In the genomic region with DNA sequence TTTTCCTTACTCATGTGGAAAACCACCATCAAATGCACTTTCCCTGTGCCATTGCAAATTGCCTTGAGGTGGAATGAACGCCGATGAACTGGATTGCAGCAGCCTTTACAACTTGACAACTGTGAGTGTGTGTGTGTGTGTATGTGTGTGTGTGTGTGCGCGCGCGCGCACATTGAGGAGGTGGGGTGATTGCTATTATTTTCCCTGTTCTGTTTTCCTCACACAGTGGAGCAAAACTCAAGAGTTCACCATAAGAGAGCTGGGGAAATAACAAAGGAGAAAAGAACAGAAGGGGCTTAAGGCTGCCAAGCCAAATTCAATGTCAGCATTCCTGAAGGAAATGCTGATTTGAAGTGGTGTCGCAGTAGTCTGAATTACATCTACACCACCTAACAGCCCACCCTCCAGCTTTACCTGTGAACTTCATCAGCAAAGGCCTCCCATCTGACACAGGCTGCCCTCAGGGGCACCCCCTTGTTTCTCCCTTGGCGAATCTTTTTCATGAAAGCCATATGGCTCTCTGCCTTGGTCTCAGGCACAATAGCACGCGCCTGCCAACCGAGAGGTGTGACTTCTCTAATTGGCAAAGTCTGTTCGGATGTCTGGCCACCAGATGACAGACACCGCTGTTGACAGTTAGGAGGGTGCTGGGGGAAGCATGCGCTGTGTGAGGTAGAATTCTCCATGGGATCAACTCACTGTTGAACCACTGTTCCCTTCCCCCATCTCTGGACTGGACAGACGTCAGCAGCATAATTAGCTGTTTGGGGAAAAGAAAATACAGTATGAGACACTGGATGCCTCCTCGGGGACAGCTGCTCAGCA, we compare ENCODE assay signal across 9 mouse cellular contexts. TPM values are rescaled to one million over a fixed set of nuclear protein-coding genes. Genes with fewer than 3 reads are reported as not detected.
DNase-seq lines count a peak whose midpoint lies in the region; ATAC-seq lines count a peak whose summit lies in the region.
"Had no signal": no experiment of that assay in that cellular context is flagged by ENCODE, and none has a peak within 500 bp of the region (broad histone marks: within the 10 kb centered on the region; RNA-seq: fewer than 3 reads in every experiment).

No protein-coding gene starts in this region.

- no peaks in the 10 kb centered on the region for H3K36me3 ChIP-seq in heart, embryonic 12.5 days
- no peaks in the 10 kb centered on the region for H3K36me3 ChIP-seq in neural tube, embryonic 14.5 days (ENCODE audit: control insufficient read depth, insufficient read depth, low read length)
- no peaks in the 10 kb centered on the region for H3K36me3 ChIP-seq in kidney, embryonic 14.5 days (ENCODE audit: control insufficient read depth, insufficient read depth, low read length)

- H3K4me3 ChIP-seq in heart, embryonic 12.5 days = no peak overlapping the region
- no peak overlapping the region for H3K4me3 ChIP-seq in neural tube, embryonic 14.5 days (ENCODE audit: low read depth, low read length)
- no peak overlapping the region for H3K4me3 ChIP-seq in kidney, embryonic 14.5 days (ENCODE audit: low read length)
- H3K4me3 ChIP-seq: left cerebral cortex, adult 2 months had no signal

- DNase-seq in cerebellum, adult 11-12 months = peak; percentile 46
- DNase-seq in embryo, embryonic 11 days = peak; percentile 61
- peak; percentile 13 to 21 for DNase-seq in layer of hippocampus, postnatal 25 days (ENCODE audit: extremely low spot score in 1 of 2, low spot score in 1 of 2)
- DNase-seq in spleen, postnatal 36 days (ENCODE audit: low spot score in 2 of 2) = no peak

- peak overlapping the region; percentile 6; the same call in 1 of the 2 replicates for H3K4me2 ChIP-seq in heart, embryonic 12.5 days
- H3K4me2 ChIP-seq in neural tube, embryonic 14.5 days (ENCODE audit: low read depth, low read length) = no peak overlapping the region
- H3K4me2 ChIP-seq in kidney, embryonic 14.5 days (replicated peaks; ENCODE audit: low read depth, low read length) = no peak overlapping the region

- no peaks in the 10 kb centered on the region for H3K9me3 ChIP-seq in heart, embryonic 12.5 days (replicated peaks)
- no peaks in the 10 kb centered on the region for H3K9me3 ChIP-seq in neural tube, embryonic 14.5 days (ENCODE audit: control insufficient read depth, low read length)
- no peaks in the 10 kb centered on the region for H3K9me3 ChIP-seq in kidney, embryonic 14.5 days (ENCODE audit: control insufficient read depth, low read length)

- no peaks in the 10 kb centered on the region for H3K27me3 ChIP-seq in heart, embryonic 12.5 days (replicated peaks)
- no peaks in the 10 kb centered on the region for H3K27me3 ChIP-seq in neural tube, embryonic 14.5 days (ENCODE audit: control insufficient read depth, insufficient read depth, low read length)
- H3K27me3 ChIP-seq in kidney, embryonic 14.5 days (ENCODE audit: control insufficient read depth, insufficient read depth, low read length) = no peaks in the 10 kb centered on the region

- 0 out of 2 replicates have a peak, but pooled peaks have one; percentile 45 for ATAC-seq in heart, embryonic 12.5 days (ENCODE audit: insufficient number of reproducible peaks, low FRiP score)
- ATAC-seq in neural tube, embryonic 14.5 days (ENCODE audit: low read depth) = peak; percentile 86
- ATAC-seq in kidney, embryonic 14.5 days (ENCODE audit: low FRiP score, low TSS enrichment) = no peak
- ATAC-seq in megakaryocyte-erythroid progenitor cell, adult 5-6 weeks (replicated peaks; ENCODE audit: low FRiP score, low TSS enrichment, poor library complexity, severe bottlenecking) = no peak

- no peak overlapping the region for H3K27ac ChIP-seq in heart, embryonic 12.5 days (ENCODE audit: poor library complexity, severe bottlenecking)
- H3K27ac ChIP-seq in neural tube, embryonic 14.5 days (ENCODE audit: low read depth, low read length) = no peak overlapping the region
- H3K27ac ChIP-seq in kidney, embryonic 14.5 days (ENCODE audit: low read depth, low read length) = no peak overlapping the region
- H3K27ac ChIP-seq: left cerebral cortex, adult 2 months had no signal

- H3K4me1 ChIP-seq in heart, embryonic 12.5 days (replicated peaks) = peaks cover 8% of the 10 kb centered on the region
- H3K4me1 ChIP-seq in neural tube, embryonic 14.5 days (ENCODE audit: control insufficient read depth, insufficient read depth, low read length) = peaks cover 5% of the 10 kb centered on the region
- H3K4me1 ChIP-seq in kidney, embryonic 14.5 days (ENCODE audit: control insufficient read depth, insufficient read depth, low read length) = no peaks in the 10 kb centered on the region

- H3K9ac ChIP-seq in heart, embryonic 12.5 days = no peak overlapping the region
- no peak overlapping the region for H3K9ac ChIP-seq in neural tube, embryonic 14.5 days (replicated peaks; ENCODE audit: low read depth, low read length)
- H3K9ac ChIP-seq in kidney, embryonic 14.5 days (ENCODE audit: low read depth, low read length) = no peak overlapping the region

- WGBS in heart, embryonic 12.5 days = 55% methylated on average over 17 of the region's 17 CpGs
- 61% methylated on average over 17 of the region's 17 CpGs for WGBS in neural tube, embryonic 14.5 days
- WGBS in kidney, embryonic 14.5 days = 47% methylated on average over 17 of the region's 17 CpGs

RNA-seq across cellular contexts. Expression of a gene that starts 47.6 kb away (rescaled TPM):
- 18.0 and 18.7 TPM in 2 replicates for polyA plus RNA-seq in heart, embryonic 12.5 days (2016; fragmentation: Nextera tagmentation; extraction: Ambion mirVana)
- 100 to 1,000 TPM; 166 to 174 TPM for total RNA-seq in layer of hippocampus, postnatal 25 days (2021)
- polyA plus RNA-seq in neural tube, embryonic 14.5 days (2014; fragmentation: Nextera tagmentation; extraction: Ambion mirVana) = 106 and 113 TPM in 2 replicates
- 24.3 and 32.6 TPM in 2 replicates for polyA plus RNA-seq in kidney, embryonic 14.5 days (2014; fragmentation: Nextera tagmentation; extraction: Ambion mirVana)
- total RNA-seq in megakaryocyte-erythroid progenitor cell, adult 5-6 weeks (2014; fragmentation: Nextera tagmentation) = 10.7 and 16.5 TPM in 2 replicates
- total RNA-seq in megakaryocyte-erythroid progenitor cell, adult 5-6 weeks (2017) = 29.4 and 37.7 TPM in 2 replicates

Comparison
In these comparisons a context has a peak if more than half of its experiments do, and no peak if none do; other contexts are left out.
1. DNase-seq: peak in cerebellum, adult 11-12 months (single experiment), embryo, embryonic 11 days (single experiment) and layer of hippocampus, postnatal 25 days (2 of 2); none in spleen, postnatal 36 days (0 of 2).
2. ATAC-seq: peak in heart, embryonic 12.5 days (single experiment) and neural tube, embryonic 14.5 days (single experiment); none in kidney, embryonic 14.5 days (single experiment) and megakaryocyte-erythroid progenitor cell, adult 5-6 weeks (single experiment).